Mouse (Mus musculus) kidney, adult 11 months (tissue): Measurements from ENCODE around the gene P2rx1.

ENCODE experiments used
- DNase-seq: peaks from one replicate; pipeline ENCODE4 v3.0.0; 2022

P2rx1 gene

GRCm38 (mm10) chr11:72989044-72989443 is 9.9 kb upstream of the P2rx1 start:
- no peak for DNase-seq

DNA sequence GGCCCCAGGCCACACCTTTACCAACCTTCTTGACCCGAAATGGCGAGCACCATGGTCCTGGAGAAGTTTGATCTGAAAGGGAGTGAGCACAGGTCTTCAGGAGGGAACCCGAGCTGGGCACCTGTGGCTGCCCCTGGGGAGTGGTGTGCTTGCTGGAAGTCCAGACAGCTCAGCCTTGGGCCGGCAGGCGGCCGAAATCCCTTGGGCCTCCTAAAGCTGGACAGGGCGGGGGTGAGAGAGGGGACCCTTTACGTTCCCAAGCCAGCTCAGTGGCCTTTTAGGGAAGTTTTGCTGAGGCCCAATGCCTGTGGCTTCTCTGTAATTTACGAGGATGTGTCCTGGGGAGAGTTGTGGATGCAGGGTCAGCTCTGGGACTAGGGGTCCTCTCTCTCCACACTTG is 8.2 kb upstream of the P2rx1 start:
- no peak for DNase-seq

DNA sequence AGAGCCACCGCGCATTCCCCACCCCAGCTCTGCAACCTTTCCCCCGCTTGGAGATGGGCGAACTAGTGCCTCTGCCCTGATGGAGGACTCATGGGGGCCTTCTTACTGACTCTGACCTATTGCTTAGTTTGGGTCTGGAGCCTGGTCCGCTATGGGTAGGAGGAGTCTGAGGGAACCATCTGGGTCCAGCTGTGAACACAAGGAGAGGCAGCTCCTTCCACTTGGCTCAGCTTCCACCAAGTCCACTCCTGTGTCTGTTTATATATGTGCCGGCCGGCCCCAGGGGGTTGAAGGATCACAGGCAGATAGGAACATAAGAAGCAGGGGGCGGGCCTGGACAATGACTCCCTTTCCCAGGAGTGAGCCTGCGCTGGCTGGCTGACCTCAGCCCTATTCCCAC is 6.9 kb upstream of the P2rx1 start:
- peak; percentile 22 for DNase-seq

- no peak for DNase-seq
Observed at GRCm38 (mm10) chr11:72996346-72996745, 2.6 kb upstream of the P2rx1 start.

- DNase-seq: no peak
Observed at GRCm38 (mm10) chr11:72996781-72997180, 2.1 kb upstream of the P2rx1 start.

DNA sequence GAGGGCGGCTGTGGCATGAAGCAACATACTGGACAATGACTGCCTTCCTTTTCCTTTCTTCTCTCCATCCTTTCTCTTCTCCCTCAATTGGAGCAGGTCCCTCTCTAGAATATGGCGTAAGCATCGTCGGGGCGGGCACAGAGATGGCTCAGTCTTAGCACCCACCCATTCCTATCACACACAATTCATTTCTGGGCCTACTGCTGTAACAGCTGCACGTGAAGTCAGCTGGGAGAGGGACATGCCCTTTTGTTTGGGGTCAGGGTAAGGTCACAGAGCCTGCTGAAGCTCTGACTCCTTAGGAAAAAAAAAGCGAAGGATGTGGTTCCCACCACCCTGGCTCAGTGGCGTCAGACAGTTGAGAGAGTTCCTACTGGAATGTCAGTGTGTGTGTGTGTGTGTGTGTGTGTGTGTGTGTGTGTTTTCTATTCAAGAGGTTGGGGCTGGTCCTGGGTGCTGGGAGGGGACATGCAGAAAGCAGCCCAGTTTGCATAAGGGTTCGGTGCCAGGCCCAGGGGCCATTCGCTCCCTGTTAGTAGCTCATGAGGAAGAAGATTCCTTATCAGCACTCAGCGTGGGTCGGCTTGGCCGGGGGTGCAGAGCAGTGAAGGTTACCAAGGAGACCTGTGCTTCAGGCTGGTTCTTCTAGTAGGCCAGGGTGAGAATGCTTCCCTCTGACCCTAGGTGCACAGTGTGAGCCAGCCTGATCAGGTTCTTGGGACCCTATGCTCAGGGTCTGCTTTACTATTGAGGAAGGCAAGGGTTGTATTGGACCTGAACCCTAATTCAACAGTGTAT is 1.2 kb upstream of the P2rx1 start:
- DNase-seq: no peak

DNA sequence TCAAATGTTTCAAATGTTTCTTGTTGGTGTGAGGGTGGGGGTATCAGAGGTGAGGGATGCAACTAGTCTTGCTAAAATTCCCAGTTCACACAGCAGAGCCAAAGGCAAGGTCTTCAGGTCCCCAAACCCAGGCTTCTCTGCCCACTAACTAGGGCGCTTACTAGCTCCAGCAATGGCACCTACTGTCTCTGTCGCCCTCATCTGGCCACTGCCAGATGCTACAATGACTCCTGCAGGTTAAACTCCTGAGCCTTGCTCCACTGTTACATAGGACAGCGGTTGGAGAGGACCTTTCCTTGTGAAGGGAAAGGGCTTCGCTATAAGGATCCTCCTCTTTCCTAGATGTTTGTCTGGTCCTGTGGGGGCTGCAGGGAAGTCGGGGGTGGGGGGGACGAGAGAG is 2.1 kb downstream of the P2rx1 start:
- peak; percentile 62 for DNase-seq

DNA sequence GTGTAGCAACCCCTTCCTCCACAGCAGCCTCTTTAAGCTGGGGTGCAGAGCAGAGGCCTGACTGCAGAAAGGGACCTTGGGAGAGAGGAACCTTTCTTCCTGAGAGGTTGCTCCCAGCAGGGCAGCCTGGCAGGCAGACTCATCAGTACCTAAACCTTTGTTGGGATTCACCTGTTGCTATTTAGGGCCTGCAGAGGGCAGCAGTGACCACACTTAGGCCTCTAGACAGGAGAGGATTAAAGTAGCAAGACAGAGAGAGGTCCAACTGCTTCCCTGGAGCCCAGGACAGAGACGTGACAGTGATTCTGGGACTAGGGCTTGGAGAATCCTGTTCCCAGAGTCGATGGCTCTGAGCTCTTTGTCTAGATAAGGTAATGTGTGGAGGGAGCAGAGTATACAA is 7.5 kb downstream of the P2rx1 start:
- DNase-seq: peak; percentile 56

GRCm38 (mm10) chr11:73007113-73007512 is 8.2 kb downstream of the P2rx1 start:
- DNase-seq: no peak

DNA sequence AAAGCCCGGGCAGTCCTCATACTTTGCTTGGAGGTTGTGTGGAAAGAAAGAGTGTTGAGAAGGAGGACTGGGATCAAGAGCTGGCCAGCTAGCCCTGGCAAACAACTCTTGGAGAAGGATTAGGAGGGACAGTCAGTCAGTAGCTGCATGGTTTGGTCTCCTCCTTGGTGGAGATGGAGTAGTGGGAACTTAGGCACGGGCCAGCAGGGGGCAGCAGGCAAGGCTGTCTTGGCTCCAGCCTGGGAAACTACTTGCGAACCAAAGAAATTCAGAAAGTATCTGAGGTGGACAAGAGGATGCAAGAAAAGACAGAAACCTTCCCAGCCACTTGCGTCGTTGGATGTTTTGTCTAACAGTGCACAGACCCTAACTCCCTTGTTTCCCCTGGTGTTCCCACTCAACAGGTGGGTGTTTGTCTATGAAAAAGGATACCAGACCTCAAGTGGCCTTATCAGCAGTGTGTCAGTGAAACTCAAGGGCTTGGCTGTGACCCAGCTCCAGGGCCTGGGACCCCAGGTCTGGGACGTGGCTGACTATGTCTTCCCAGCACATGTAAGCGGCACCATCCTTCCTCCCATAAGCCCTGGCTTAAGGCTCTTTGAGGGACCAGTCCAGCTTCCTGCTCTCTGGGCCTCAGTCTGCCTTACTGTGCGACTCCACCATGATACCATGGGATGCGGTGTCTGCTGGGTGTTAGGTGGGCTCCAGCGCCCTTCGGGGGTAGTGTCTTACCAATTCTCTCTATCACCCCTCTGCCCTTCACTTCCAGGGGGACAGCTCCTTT is 9.0 kb downstream of the P2rx1 start:
- DNase-seq: peak; percentile 30

GRCm38 (mm10) chr11:73008826-73009225 is 9.9 kb downstream of the P2rx1 start:
- no peak for DNase-seq

DNA sequence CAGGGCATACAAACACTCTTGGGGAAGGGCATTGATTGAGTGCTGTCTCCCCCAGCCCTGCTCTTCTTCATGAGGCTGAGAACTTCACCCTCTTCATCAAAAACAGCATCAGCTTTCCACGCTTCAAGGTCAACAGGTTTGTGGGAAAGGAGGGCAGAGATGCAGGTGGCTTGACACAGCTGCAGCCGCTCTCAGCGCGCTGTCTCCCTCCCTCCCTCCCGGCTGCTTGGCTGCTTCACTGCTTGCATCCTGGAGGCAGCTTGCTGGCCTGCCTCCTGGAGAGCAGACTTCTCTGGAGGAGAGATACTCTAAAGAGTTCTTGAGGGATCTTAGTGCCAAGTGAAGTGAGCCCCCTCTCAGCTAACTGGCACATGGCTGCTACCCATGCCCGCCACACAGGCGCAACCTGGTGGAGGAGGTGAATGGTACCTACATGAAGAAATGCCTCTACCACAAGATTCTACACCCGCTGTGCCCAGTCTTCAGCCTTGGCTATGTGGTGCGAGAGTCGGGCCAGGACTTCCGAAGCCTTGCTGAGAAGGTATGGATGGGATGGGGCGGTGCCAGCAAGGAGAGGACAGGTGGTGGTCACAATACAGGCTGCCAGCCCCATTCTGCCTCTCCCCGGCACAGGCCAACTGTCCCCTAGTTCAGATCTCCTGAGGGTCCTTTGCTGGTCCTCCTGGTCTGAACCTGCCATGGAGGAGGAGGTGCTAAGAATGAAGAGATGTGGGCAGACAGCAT is 10.8 kb downstream of the P2rx1 start:
- no peak for DNase-seq

- peak; percentile 77 for DNase-seq
Observed at GRCm38 (mm10) chr11:73013981-73014380, 15.1 kb downstream of the P2rx1 start.

- peak; percentile 71 for DNase-seq
Observed at GRCm38 (mm10) chr11:73014831-73015344, 16.0 kb downstream of the P2rx1 start.

DNA sequence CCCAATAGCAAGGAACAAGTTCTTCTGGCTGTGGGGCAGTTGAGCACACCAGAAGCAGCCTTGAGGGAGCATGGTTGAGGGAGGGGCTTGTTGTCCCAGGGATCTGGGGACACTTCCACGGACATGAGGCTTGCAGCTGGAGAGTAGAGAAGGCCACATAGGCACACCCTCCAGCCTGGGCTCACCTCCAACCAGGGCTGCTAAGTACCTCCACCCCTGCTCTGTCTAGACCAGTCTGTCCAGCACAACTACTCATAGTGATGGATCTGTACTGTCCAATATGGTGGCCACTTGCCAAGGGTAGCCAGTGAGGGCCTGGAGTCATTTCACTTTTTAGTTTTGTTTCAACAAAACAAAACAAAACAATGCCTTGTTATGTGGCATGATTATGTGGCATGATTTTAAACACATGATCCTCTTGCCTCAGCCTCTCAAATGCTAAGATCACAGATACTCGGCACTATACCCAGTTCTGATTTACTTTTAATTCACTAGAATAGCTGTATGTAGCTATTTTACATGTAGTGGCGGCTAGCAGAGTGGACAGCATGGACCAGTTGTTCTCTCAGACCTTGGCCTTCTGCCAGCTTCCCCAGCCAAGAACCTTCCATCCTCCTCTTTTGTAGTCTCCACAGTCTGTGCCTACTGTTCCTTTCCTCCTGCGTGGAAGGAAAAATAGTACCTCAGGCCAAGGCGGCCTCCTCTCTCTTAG is 16.6 kb downstream of the P2rx1 start:
- DNase-seq: no peak

DNA sequence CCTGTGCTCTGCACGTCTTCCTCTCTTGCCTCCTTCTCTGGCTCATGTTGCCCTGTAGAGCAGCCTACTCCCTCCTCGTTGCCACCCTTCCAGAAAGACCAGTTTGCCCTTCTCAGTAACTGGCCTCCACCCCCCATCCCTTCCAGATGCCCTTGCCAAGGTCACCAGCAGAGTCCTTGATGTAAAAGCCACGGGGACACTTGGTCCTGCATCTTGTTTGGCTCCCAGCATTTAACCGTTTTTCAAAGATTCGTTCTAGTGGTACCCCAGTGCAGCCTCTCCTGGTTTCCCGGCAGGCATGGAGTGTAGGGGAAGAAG is 17.2 kb downstream of the P2rx1 start:
- DNase-seq: no peak

GRCm38 (mm10) chr11:73018471-73019146 is 19.7 kb downstream of the P2rx1 start, which contains the start of gene Camkk1:
Camkk1 (plus strand) TSS chr11:73019008.
- peak; percentile 86 for DNase-seq

DNA sequence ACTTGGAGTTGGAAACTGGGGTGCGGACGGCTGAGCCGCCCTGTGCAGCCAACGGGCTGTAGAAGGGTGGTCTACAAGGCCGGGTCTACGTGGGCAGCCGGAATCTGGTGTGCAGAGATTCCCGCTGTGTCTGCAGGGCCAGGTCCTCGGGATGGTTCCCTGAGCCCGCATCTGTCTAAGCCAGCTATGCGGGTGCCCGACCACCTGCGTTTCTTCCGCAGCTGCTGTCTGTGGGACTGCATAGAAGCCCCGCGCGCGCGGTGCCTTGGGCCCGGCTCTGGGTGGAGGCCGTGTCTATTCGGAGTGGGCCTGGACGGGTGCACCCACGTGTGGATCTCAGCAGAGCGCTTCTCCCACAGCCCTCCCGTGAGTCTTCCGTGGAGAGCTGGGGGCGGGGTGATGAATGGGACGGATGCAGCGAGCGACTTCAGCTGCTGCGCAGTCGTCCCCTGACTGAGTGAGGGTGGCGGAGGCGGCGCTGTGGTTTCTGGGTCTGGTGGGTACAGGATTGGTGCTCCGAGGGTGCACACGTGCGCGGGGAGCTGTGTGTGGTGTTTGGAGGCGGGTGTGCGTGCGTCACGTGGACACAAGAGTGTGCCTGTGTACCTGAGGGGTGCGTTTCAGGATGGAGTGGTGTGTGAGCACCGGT is 20.4 kb downstream of the P2rx1 start:
- DNase-seq: peak; percentile 33

- DNase-seq: no peak
Observed at GRCm38 (mm10) chr11:73020953-73021800, 22.3 kb downstream of the P2rx1 start.

DNA sequence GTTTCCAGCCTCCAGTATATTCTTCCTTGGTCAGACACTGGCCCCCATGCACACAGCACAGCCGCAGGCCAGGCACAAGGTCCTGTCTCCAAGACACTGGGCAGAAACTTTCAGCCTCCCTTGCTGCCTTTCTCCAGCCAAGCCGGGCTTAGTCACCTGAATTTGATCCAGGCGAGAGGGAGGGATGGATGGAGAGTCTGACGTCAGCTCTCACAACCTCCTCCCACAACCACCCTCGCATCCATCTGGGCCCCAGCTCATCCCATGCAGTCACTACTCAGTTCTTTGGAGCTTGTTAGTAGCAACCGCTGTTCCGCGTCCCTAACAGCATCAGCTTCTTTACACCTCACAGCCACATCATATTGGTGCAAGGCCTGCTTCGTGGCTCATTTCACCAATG is 24.2 kb downstream of the P2rx1 start:
- DNase-seq: no peak

DNA sequence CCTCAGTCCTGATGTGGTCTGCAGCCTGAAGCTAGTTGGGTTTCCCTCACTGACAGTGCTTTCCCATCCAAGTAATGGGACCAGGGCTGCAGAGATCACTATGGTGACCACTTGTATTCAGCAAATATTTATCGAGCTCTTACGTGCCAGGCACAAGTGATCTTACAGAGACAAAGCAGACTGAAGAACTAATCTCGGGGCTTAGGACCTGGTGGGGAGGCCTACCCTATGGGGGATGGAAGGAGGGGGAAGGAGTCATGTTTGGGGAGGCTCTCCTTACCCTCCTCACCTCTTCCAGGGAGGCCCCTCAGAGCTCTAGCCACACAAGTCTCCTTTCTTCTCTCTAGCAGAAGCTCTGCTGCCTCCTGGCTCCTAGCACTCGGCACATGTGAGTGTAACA is 24.9 kb downstream of the P2rx1 start:
- DNase-seq: no peak
